Mouse (Mus musculus): ENCODE measurements around the gene Ttll13. TPM values are rescaled to one million over a fixed set of nuclear protein-coding genes. Genes with fewer than 3 reads are reported as not detected.

The Ttll13 gene
- polyA plus RNA-seq, 1 experiment from 2014 or later: 2.1 TPM

GRCm38 (mm10) chr7:80218666-80219065 lies 27.5 kb upstream of the Ttll13 start:
- Histone ChIP-seq H3K4me1 (no peaks in the 10 kb centered on the region), H3K27ac (no peak overlapping the region)

DNA sequence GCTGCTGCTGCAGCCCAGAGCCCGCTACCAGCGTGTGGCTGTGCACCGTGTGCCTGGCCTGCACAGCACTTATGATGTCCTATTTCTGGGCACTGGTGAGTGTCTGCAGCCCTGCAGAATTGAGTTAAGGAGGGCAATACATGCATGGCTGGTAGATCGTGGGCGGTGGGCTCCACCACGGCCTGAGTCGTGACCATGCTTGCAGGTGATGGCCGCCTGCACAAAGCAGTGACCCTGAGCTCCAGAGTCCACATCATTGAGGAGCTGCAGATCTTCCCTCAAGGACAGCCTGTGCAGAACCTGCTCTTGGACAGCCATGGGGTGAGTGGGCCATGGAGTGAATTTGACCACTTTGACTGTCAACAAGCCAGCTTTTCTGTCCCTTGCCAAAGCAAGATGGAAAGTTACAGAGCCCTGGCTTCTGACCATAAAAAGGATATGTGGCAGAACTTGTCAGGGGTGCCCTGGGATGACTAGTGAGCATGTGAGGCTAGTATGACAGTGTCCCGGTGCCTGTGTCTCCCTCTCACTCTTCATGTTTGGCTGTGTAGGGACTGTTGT lies 25.9 kb upstream of the Ttll13 start:
- Histone ChIP-seq H3K4me1 (no peaks in the 10 kb centered on the region), H3K27me3 (no peaks in the 10 kb centered on the region), H3K36me3 (peaks cover 92% of the 10 kb centered on the region), H3K9ac (no peak overlapping the region), H3K9me3 (replicated peaks) (no peaks in the 10 kb centered on the region), H3K27ac (no peak overlapping the region), H3K4me3 (replicated peaks) (no peak overlapping the region), H3K4me2 (no peak overlapping the region)
- no peak for ATAC-seq (replicated peaks; ENCODE audit: low FRiP score)
- 90% methylated on average over 9 of the region's 9 CpGs for WGBS

More at GRCm38 (mm10) chr7:80218666-80219065, 27.5 kb upstream of the Ttll13 start:
- 88% methylated on average over 9 of the region's 9 CpGs for WGBS
- Histone ChIP-seq H3K4me3 (replicated peaks) (no peak overlapping the region), H3K9me3 (replicated peaks) (no peaks in the 10 kb centered on the region), H3K27me3 (no peaks in the 10 kb centered on the region), H3K36me3 (peaks cover 85% of the 10 kb centered on the region), H3K9ac (no peak overlapping the region), H3K4me2 (no peak overlapping the region)
- ATAC-seq (replicated peaks; ENCODE audit: low FRiP score): no peak

DNA sequence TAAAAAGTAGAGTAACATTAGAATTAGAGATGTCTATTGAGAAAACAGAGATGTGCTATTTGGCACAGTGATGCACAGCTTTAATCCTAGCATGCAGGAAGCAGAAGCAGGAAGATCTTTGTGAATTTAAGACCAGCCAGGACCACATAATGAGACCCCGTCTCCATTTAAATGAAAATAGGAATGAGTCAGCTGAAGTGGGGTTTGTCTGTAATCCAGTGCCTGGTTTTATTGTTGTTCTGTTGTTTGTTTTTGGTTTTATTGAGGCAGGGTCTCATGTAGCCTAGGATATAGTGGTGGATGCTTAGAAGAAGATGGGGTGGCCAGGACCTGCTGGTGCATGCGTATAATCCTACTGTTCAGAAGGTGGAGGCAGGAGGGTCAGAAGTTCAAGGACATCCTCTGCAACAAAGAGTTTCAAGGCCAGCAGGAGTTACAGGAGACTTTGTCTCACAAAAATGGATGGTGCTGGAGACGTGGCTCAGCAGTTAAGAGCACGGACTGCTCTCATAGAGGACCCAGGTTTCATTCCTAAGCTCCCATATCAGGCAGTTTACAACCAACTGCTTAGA lies 24.9 kb upstream of the Ttll13 start:
- H3K27ac ChIP-seq: no peak overlapping the region
- H3K27me3 ChIP-seq: no peaks in the 10 kb centered on the region
- H3K9me3 ChIP-seq (replicated peaks): no peaks in the 10 kb centered on the region
- WGBS: 81% methylated on average over 4 of the region's 4 CpGs
- H3K4me2 ChIP-seq: no peak overlapping the region
- no peak overlapping the region for H3K4me3 ChIP-seq (replicated peaks)
- H3K4me1 ChIP-seq: no peaks in the 10 kb centered on the region
- H3K36me3 ChIP-seq: peaks cover 92% of the 10 kb centered on the region
- no peak for ATAC-seq (replicated peaks; ENCODE audit: low FRiP score)
- H3K9ac ChIP-seq: no peak overlapping the region

DNA sequence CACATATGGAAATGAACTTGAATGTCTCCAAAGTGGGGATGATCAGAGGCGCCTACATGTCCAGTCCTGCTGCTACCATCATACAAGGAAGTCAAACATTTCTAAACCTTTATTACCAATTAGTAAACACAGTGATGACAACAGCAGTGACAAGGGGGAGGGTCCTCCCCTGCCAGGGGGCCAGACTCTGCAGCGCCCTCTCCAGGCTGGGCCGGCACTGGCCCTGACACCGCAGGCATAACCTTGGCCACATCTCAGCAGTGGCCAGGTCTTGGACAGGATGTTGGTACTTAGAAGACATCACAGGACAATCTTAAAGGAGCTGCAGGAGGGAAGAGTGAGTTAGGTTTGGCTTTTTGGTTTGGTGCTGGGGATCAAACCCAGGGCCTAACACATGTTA lies 19.1 kb upstream of the Ttll13 start:
- H3K4me1 ChIP-seq: peaks cover 23% of the 10 kb centered on the region
- no peak overlapping the region for H3K4me3 ChIP-seq (replicated peaks)
- H3K27me3 ChIP-seq: no peaks in the 10 kb centered on the region
- H3K27ac ChIP-seq: no peak overlapping the region
- no peak overlapping the region for H3K4me2 ChIP-seq
- no peaks in the 10 kb centered on the region for H3K9me3 ChIP-seq (replicated peaks)
- WGBS: 90% methylated on average over 4 of the region's 4 CpGs
- H3K36me3 ChIP-seq: peaks cover 56% of the 10 kb centered on the region
- ATAC-seq (replicated peaks; ENCODE audit: low FRiP score): no peak
- H3K9ac ChIP-seq: no peak overlapping the region

- H3K36me3 ChIP-seq: peaks cover 32% of the 10 kb centered on the region
- WGBS: 19% methylated on average over 6 of the region's 6 CpGs
- H3K4me2 ChIP-seq: no peak overlapping the region
- no peak for ATAC-seq (replicated peaks; ENCODE audit: low FRiP score)
- peaks cover 34% of the 10 kb centered on the region for H3K4me1 ChIP-seq
- no peak overlapping the region for H3K27ac ChIP-seq
- H3K9me3 ChIP-seq (replicated peaks): no peaks in the 10 kb centered on the region
- no peak overlapping the region for H3K9ac ChIP-seq
- H3K27me3 ChIP-seq: no peaks in the 10 kb centered on the region
- H3K4me3 ChIP-seq (replicated peaks): no peak overlapping the region
These were observed 16.0 kb upstream of the Ttll13 start for GRCm38 (mm10) chr7:80230196-80230595.

- Histone ChIP-seq H3K4me1 (peaks cover 34% of the 10 kb centered on the region), H3K27ac (peak overlapping the region; percentile 82), H3K4me3 (replicated peaks) (peak overlapping the region; percentile 74), H3K4me2 (peak overlapping the region; percentile 90), H3K9ac (peak overlapping the region; percentile 55), H3K9me3 (replicated peaks) (no peaks in the 10 kb centered on the region), H3K36me3 (peaks cover 15% of the 10 kb centered on the region), H3K27me3 (no peaks in the 10 kb centered on the region)
- ATAC-seq (replicated peaks; ENCODE audit: low FRiP score): peak; percentile 37
- under 1% methylated on average over 29 of the region's 29 CpGs for WGBS
These were observed 14.1 kb upstream of the Ttll13 start for GRCm38 (mm10) chr7:80231971-80232488.

DNA sequence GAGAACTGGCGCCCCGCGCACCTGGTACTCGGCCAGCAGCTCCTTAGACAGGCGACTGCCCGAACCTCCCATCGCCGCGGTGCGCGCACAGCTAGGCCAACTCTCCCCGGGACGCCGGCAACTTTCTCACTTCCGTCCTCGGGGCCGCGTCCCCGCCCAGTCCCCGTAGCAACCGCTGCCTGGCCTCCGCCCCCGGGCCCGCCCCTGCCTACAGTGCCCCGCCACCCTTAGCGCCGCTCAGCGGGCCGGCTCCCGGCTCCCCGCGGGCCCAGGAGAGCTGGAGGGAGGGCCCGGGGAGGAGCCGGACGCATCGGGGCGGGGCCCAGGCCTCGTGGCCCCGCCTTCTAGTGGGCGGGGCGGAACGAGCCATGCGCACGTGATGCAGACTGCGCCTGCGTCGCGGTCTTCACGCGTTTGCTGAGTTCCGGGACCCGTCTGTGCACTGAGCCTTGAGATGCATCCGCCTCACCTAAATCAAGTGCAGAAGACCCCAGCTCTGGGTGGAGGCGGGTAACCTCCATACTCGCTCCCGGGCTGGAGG lies 13.6 kb upstream of the Ttll13 start, which contains the start of the genes Cib1 and Gdpgp1:
TSS of gene Cib1 (minus strand) at position 325 of the 541 bp plus-strand sequence.
TSS of gene Gdpgp1 (plus strand) at position 377 of the 541 bp plus-strand sequence.
- Histone ChIP-seq H3K9ac (peak within 1 kb of the TSS; percentile 76), H3K4me1 (peaks cover 34% of the 10 kb centered on the region), H3K27ac (peak within 1 kb of the TSS; percentile 83), H3K36me3 (peaks cover 9% of the 10 kb centered on the region), H3K4me2 (peak within 1 kb of the TSS; percentile 90), H3K9me3 (replicated peaks) (no peaks in the 10 kb centered on the region), H3K4me3 (replicated peaks) (peak within 1 kb of the TSS; percentile 74), H3K27me3 (no peaks in the 10 kb centered on the region)
- WGBS: 1% methylated on average over 56 of the region's 56 CpGs
- ATAC-seq (replicated peaks; ENCODE audit: low FRiP score): peak; percentile 99

- no peak for ATAC-seq (replicated peaks; ENCODE audit: low FRiP score)
- H3K9me3 ChIP-seq (replicated peaks): no peaks in the 10 kb centered on the region
- H3K4me1 ChIP-seq: peaks cover 34% of the 10 kb centered on the region
- WGBS: 72% methylated on average over 9 of the region's 9 CpGs
- H3K9ac ChIP-seq: no peak overlapping the region
- peaks cover 10% of the 10 kb centered on the region for H3K36me3 ChIP-seq
- no peak overlapping the region for H3K27ac ChIP-seq
- H3K4me3 ChIP-seq (replicated peaks): peak overlapping the region; percentile 74
- peak overlapping the region; percentile 90 for H3K4me2 ChIP-seq
- H3K27me3 ChIP-seq: no peaks in the 10 kb centered on the region
These were observed 12.4 kb upstream of the Ttll13 start for GRCm38 (mm10) chr7:80233799-80234198.

DNA sequence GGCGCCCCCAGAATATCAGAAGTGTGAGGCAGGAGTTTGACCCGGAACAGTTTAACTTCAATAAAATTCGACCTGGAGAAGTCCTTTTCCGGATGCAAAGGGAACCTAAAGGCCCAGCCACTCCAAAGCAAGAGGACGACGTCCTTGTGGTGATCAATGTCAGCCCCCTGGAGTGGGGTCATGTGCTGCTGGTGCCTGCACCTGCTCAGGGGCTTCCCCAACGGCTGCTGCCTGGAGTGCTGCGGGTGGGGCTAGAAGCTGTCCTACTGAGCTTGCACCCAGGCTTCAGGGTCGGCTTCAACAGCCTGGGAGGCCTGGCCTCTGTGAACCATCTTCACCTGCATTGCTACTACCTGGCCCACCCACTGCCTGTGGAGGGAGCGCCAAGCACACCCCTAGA lies 7.6 kb upstream of the Ttll13 start:
- Histone ChIP-seq H3K4me1 (peaks cover 6% of the 10 kb centered on the region), H3K4me2 (no peak overlapping the region), H3K27ac (no peak overlapping the region), H3K9ac (no peak overlapping the region), H3K4me3 (replicated peaks) (no peak overlapping the region), H3K27me3 (no peaks in the 10 kb centered on the region), H3K9me3 (replicated peaks) (no peaks in the 10 kb centered on the region), H3K36me3 (peaks cover 33% of the 10 kb centered on the region)
- WGBS: 89% methylated on average over 10 of the region's 10 CpGs
- ATAC-seq (replicated peaks; ENCODE audit: low FRiP score): no peak

DNA sequence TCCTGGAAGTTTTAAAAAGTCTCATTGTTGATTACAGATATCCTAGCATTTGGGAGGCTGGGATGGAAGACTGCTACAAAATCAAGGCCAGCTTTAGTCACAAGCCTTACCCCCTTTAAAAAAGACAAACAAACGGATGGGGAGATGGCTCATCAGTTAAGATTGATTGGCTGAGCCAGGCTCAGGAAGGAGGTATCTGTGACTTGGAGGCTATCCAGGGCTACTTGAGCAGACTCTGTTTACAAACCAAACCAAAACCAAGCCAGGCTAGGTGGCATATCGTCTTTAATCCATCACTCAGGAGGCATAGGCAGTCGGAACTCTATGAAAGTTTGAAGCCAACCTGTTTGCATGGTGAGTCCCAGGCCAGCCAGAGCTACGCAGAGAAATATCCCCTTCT lies 4.5 kb upstream of the Ttll13 start:
- Histone ChIP-seq H3K4me2 (no peak overlapping the region), H3K9ac (no peak overlapping the region), H3K9me3 (replicated peaks) (no peaks in the 10 kb centered on the region), H3K4me1 (no peaks in the 10 kb centered on the region), H3K4me3 (replicated peaks) (no peak overlapping the region), H3K36me3 (peaks cover 33% of the 10 kb centered on the region), H3K27me3 (no peaks in the 10 kb centered on the region), H3K27ac (no peak overlapping the region)
- 80% methylated on average over 4 of the region's 4 CpGs for WGBS
- no peak for ATAC-seq (replicated peaks; ENCODE audit: low FRiP score)

DNA sequence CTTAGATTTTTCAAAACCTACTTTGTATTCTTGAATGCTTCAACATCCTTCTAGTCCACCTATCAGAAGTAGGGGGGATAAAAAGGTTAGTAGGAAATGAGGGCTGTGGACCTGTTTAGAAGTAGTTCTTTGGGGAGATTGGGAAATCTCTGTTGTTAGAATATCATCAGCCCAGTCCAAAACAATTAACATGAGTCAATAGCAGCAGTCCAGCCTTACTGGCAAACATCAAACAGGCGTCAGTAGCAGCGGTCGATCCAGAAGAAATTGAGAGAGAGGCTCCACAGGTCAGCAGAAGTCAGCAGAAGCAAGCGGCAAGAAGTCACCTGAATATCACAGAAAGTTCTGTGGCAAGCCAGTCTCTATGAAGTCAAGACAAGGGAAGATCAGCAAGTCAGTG lies 1.3 kb upstream of the Ttll13 start:
- peaks cover 14% of the 10 kb centered on the region for H3K36me3 ChIP-seq
- H3K4me3 ChIP-seq (replicated peaks): no peak overlapping the region
- H3K9me3 ChIP-seq (replicated peaks): no peaks in the 10 kb centered on the region
- no peaks in the 10 kb centered on the region for H3K4me1 ChIP-seq
- 96% methylated on average over 4 of the region's 4 CpGs for WGBS
- H3K9ac ChIP-seq: no peak overlapping the region
- H3K27me3 ChIP-seq: no peaks in the 10 kb centered on the region
- ATAC-seq (replicated peaks; ENCODE audit: low FRiP score): no peak
- no peak overlapping the region for H3K4me2 ChIP-seq
- H3K27ac ChIP-seq: no peak overlapping the region

- H3K36me3 ChIP-seq: no peaks in the 10 kb centered on the region
- no peaks in the 10 kb centered on the region for H3K4me1 ChIP-seq
- peak overlapping the region; percentile 78; the same call in 1 of the 2 replicates for H3K27ac ChIP-seq
- 68% methylated on average over 7 of the region's 7 CpGs for WGBS
- H3K4me2 ChIP-seq: peak overlapping the region; percentile 65
- peak overlapping the region; percentile 55 for H3K4me3 ChIP-seq (replicated peaks)
- ATAC-seq (replicated peaks; ENCODE audit: low FRiP score): no peak
- no peaks in the 10 kb centered on the region for H3K9me3 ChIP-seq (replicated peaks)
- no peaks in the 10 kb centered on the region for H3K27me3 ChIP-seq
- peak overlapping the region; percentile 59; the same call in 1 of the 2 replicates for H3K9ac ChIP-seq
These were observed 683 bp downstream of the Ttll13 start for GRCm38 (mm10) chr7:80246859-80247258.
